Mouse (Mus musculus) kidney, embryonic 15.5 days (tissue): ENCODE results near the gene Samd4. TPM values are rescaled to one million over a fixed set of nuclear protein-coding genes. Genes with fewer than 3 reads are reported as not detected.

ENCODE experiments used
- ATAC-seq: fragments of 200-750 bp; cut with Nextera tagmentation; replicated peaks from 2 replicates; pipeline ENCODE4 v1.8.0; 2017; ENCODE audit warnings: moderate TSS enrichment; ENCODE audit not compliant: low FRiP score
- H3K27ac ChIP-seq: fragments of 300-500 bp; sonication (generic); 2 replicates; pipeline ENCODE4 v1.5.1; 2015; ENCODE audit warnings: mild to moderate bottlenecking, inconsistent platforms
- H3K27me3 ChIP-seq: fragments of 300-500 bp; sonication (generic); 2 replicates; pipeline ENCODE4 v1.6.1; 2015; ENCODE audit warnings: inconsistent platforms
- H3K36me3 ChIP-seq: fragments of 300-500 bp; sonication (generic); 2 replicates; pipeline ENCODE4 v1.6.1; 2015; ENCODE audit warnings: inconsistent platforms
- H3K4me1 ChIP-seq: fragments of 300-500 bp; sonication (generic); 2 replicates; pipeline ENCODE4 v1.6.1; 2015; ENCODE audit warnings: inconsistent platforms
- H3K4me2 ChIP-seq: fragments of 300-500 bp; sonication (generic); 2 replicates; pipeline ENCODE4 v1.6.1; 2015; ENCODE audit warnings: moderate library complexity, mild to moderate bottlenecking, inconsistent platforms
- H3K4me3 ChIP-seq: fragments of 300-500 bp; sonication (generic); replicated peaks from 2 replicates; pipeline ENCODE4 v1.5.1; 2015; ENCODE audit warnings: mild to moderate bottlenecking, inconsistent platforms
- H3K9ac ChIP-seq: fragments of 300-500 bp; sonication (generic); 2 replicates; pipeline ENCODE4 v1.6.1; 2015; ENCODE audit warnings: mild to moderate bottlenecking, inconsistent platforms
- H3K9me3 ChIP-seq: fragments of 300-500 bp; sonication (generic); replicated peaks from 2 replicates; pipeline ENCODE4 v1.6.1; 2016; ENCODE audit warnings: inconsistent platforms
- WGBS: fragments of 180-500 bp; shearing (Covaris S2); methylation state at CpG from one replicate; pipeline ENCODE4 v1.1.7; 2015; ENCODE audit warnings: mixed read lengths; 5-methylcytosine and 5-hydroxymethylcytosine counted together
- microRNA-seq: library from miRNA; unstranded; fragments of <30 nt; microRNA quantifications from one replicate; pipeline ENCODE4, GENCODE M21; 2016
- polyA plus RNA-seq: library from polyadenylated mRNA; unstranded; fragments of >200 nt; fragmentation: Nextera tagmentation; extraction: Ambion mirVana; gene quantifications from 2 replicates; pipeline ENCODE4 v1.2.1, GENCODE M21; 2015

Samd4 gene
- polyA plus RNA-seq, 1 experiment from 2014 or later, result 5.2 TPM

DNA sequence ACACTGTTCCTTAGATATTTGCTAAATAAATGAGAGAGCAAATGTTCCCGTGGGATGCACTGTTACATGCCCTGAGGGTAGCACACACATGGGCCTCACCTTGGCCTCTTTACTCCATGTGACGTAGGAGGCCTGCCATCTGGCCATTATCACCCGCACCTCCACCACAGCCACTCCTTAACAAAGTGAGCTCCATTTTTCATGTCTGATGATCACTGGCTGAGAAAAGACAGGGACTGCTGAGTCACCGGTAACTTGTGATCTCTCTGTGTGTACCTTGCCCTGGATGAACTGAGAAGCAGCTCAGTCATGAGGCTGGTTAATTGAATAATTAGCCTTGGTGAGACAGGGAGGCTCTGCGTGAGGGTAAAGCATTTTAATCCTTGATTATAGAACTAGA, 254.0 kb downstream of the Samd4 start:
- Histone ChIP-seq H3K9me3 (no peaks in the 10 kb centered on the region), H3K4me1 (no peaks in the 10 kb centered on the region), H3K4me3 (no peak overlapping the region), H3K4me2 (no peak overlapping the region), H3K9ac (no peak overlapping the region), H3K27ac (no peak overlapping the region), H3K27me3 (no peaks in the 10 kb centered on the region), H3K36me3 (no peaks in the 10 kb centered on the region)
- WGBS, result 71% methylated on average over 5 of the region's 5 CpGs
- ATAC-seq, result no peak

DNA sequence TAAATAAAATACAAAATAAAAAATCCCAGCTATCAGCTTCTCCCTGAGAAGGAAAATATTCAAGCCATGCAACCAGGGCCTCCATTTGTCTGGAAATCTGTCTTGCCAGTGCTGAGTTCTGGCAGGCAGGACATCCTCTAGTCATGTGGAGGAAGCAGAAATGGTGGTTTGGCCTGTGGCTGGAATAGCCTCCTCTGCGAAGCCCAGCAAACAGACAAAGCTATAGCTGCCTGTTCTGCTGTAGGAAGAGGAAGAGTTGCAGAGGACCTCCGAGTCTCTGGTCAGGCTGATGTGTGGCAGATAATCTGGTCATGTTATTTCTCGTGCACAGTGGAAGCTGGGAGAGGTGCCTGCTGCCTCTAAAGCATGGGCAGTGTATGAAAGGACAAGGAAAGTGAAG, 256.2 kb downstream of the Samd4 start:
- 78% methylated on average over 3 of the region's 3 CpGs for WGBS
- H3K4me1 ChIP-seq, result no peaks in the 10 kb centered on the region
- no peaks in the 10 kb centered on the region for H3K27me3 ChIP-seq
- H3K9me3 ChIP-seq, result no peaks in the 10 kb centered on the region
- H3K4me3 ChIP-seq, result no peak overlapping the region
- no peaks in the 10 kb centered on the region for H3K36me3 ChIP-seq
- H3K9ac ChIP-seq, result no peak overlapping the region
- H3K27ac ChIP-seq, result no peak overlapping the region
- H3K4me2 ChIP-seq, result no peak overlapping the region
- no peak for ATAC-seq

DNA sequence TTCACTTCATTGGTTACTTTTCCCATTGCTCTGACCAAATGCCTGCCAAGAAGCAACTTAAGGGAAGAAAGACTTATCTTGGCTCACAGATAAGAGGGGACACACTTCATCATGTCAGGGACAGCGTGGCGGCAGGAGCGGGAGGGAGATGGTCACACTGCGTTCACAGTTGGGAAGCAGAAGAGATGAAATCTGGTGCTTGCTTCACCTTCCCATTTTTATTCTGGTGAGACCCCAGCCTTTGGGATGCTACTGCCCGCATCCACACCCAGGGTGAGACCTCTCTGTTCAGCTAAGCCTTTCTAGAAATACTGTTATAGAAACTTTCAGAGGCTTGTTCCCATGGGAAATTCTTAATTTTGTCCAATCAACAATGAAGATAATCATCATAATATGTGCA, 261.7 kb downstream of the Samd4 start:
- H3K9ac ChIP-seq, result no peak overlapping the region
- H3K36me3 ChIP-seq, result no peaks in the 10 kb centered on the region
- 96% methylated on average over 5 of the region's 5 CpGs for WGBS
- H3K4me2 ChIP-seq, result no peak overlapping the region
- no peak overlapping the region for H3K4me3 ChIP-seq
- no peak for ATAC-seq
- no peaks in the 10 kb centered on the region for H3K9me3 ChIP-seq
- H3K27me3 ChIP-seq, result no peaks in the 10 kb centered on the region
- no peaks in the 10 kb centered on the region for H3K4me1 ChIP-seq
- no peak overlapping the region for H3K27ac ChIP-seq

DNA sequence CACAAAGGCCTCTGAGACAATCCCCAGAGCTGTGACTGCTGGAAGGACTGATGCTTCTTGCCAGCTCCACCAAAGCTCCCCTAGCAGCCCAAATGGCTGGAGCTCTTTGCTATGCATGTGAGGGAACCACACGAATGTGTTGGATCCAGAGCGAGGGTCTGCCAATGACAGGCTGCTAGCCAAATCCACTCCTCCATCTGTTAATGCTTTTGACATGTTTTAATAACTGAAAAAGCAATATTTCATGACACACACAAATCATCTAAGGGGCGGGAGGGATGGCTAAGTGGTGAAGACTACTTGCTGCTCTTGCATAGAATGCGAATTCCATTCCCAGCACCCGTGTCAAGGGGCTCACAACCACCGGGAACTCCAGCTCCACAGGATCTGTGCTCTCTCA, 268.7 kb downstream of the Samd4 start:
- H3K4me2 ChIP-seq, result no peak overlapping the region
- H3K4me1 ChIP-seq, result no peaks in the 10 kb centered on the region
- no peaks in the 10 kb centered on the region for H3K27me3 ChIP-seq
- H3K36me3 ChIP-seq, result no peaks in the 10 kb centered on the region
- H3K4me3 ChIP-seq, result no peak overlapping the region
- no peak overlapping the region for H3K27ac ChIP-seq
- H3K9me3 ChIP-seq, result no peaks in the 10 kb centered on the region
- no peak for ATAC-seq
- 89% methylated on average over 6 of the region's 6 CpGs for WGBS
- H3K9ac ChIP-seq, result no peak overlapping the region

DNA sequence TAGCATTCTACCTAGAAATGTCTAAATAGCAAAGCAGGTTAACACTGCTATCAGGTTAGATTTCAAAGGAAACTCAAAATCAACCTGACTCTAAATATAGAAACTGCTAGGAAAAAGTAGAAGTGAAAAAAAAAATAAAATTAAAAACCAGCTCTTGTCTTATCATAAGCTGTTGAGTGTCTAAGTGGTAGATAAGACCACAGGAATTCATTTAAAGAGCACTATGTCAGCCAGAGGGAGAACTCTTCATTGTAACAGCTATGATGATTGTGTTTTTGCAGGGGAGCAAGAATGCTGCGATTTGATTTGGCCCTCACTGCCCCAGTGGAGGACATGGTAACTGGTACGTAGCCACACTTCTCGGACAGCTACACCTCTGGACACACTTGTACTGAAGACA, 271.6 kb downstream of the Samd4 start:
- no peak overlapping the region for H3K9ac ChIP-seq
- no peak overlapping the region for H3K4me3 ChIP-seq
- no peak overlapping the region for H3K4me2 ChIP-seq
- H3K27ac ChIP-seq, result no peak overlapping the region
- 85% methylated on average over 3 of the region's 3 CpGs for WGBS
- no peak for ATAC-seq
- no peaks in the 10 kb centered on the region for H3K9me3 ChIP-seq
- H3K36me3 ChIP-seq, result no peaks in the 10 kb centered on the region
- H3K27me3 ChIP-seq, result no peaks in the 10 kb centered on the region
- no peaks in the 10 kb centered on the region for H3K4me1 ChIP-seq

Small RNAs within 50 kb of the gene (microRNA-seq; reads per million reads assigned to microRNA genes)
- gene Mir378c, result 12.6 reads per million, percentile 32 among the genes with 10 or more reads in this experiment

Other genes with a start within 250 kb of the Samd4 start
- 48.0 and 51.1 TPM in 2 replicates for gene Cdkn3, start 122.3 kb upstream of the Samd4 start, polyA plus RNA-seq
- gene Cnih1, start 94.4 kb upstream of the Samd4 start, polyA plus RNA-seq, result 178 and 184 TPM in 2 replicates
- gene Gmfb, start 60.6 kb upstream of the Samd4 start, polyA plus RNA-seq, result 72.3 and 75.2 TPM in 2 replicates
- gene Cgrrf1, start 50.7 kb upstream of the Samd4 start, polyA plus RNA-seq, result 27.8 and 29.9 TPM in 2 replicates